Mouse (Mus musculus) cerebellum, adult 2 months (tissue): ENCODE data around the gene Atg4a.

Experiments
- CTCF ChIP-seq: fragments of 200-500 bp; IDR thresholded peaks from 2 replicates; pipeline ENCODE4 v1.5.1; 2011; ENCODE audit warnings: low read depth, mild to moderate bottlenecking, control low read depth, low read length, moderate library complexity, borderline replicate concordance; ENCODE audit not compliant: insufficient read depth
- POLR2A ChIP-seq: fragments of 200-500 bp; IDR thresholded peaks from 2 replicates; pipeline ENCODE4 v1.6.1; 2011; ENCODE audit warnings: low read length, control low read depth, borderline replicate concordance; ENCODE audit not compliant: insufficient read depth

- TF ChIP-seq POLR2A (no peak), CTCF (no peak)
Observed at GRCm38 (mm10) chrX:140978943-140979342, 22.2 kb downstream of the Atg4a start.
